8 mouse cellular contexts compared by ENCODE assay signal in the genomic region with DNA sequence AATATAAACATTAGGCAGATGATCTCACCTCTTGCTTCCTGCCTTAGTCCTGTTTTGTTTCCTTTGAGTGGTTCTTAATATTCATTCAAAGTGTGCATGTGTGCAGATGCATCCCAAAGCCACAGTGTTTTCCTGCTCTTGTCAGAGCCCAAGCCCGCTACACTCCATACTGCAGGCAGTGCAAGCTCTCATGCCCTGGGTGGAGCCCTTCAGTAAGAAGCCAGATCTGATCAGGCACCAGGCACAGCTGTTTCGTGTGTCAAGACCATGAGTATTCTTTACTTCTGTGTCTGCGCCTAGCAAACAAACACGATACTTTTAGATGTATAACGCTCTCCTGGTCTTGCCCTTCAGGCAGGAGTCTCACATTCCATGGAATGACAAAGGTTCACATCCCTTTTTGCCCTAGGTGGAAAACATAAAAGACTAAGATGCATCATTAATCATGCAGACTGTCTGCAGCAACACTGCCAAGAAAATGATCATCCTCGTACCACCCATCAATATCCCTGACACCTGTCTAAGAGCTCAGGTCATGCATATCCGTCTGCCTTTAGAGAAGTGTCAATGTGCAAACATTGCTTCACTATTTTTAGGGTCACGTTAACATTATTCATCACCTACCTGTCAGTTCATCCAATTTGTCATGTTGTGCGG.
DNase-seq lines count a peak whose midpoint lies in the region; ATAC-seq lines count a peak whose summit lies in the region.

No protein-coding gene starts in this region.

- no peaks in the 10 kb centered on the region for H3K36me3 ChIP-seq in midbrain, embryonic 13.5 days
- no peaks in the 10 kb centered on the region for H3K36me3 ChIP-seq in midbrain, embryonic 10.5 days

- H3K27ac ChIP-seq in midbrain, embryonic 13.5 days = 0 out of 2 replicates have a peak overlapping the region, but pooled peaks have one; percentile 47
- H3K27ac ChIP-seq in midbrain, embryonic 10.5 days (replicated peaks) = no peak overlapping the region

- peak; percentile 10 for DNase-seq in cerebellum, adult 11 months
- no peak for DNase-seq in cerebellum, adult 9-11 months
- no peak for DNase-seq in midbrain, embryonic 10.5 days (ENCODE audit: low spot score)
- DNase-seq in kidney, postnatal 4 days = peak; percentile 15 to 35
- DNase-seq in ovary, postnatal 14 days (ENCODE audit: low spot score) = no peak
- no peak for DNase-seq in MN1 (ENCODE audit: low spot score)
- no peak for DNase-seq in spleen, adult 12 weeks (ENCODE audit: low spot score)

- H3K9ac ChIP-seq in midbrain, embryonic 13.5 days (replicated peaks) = no peak overlapping the region

- H3K27me3 ChIP-seq in midbrain, embryonic 13.5 days = no peaks in the 10 kb centered on the region; the same call in 1 of the 2 replicates
- no peaks in the 10 kb centered on the region for H3K27me3 ChIP-seq in midbrain, embryonic 10.5 days (ENCODE audit: low read depth, poor library complexity, severe bottlenecking)

- H3K4me3 ChIP-seq in midbrain, embryonic 13.5 days (replicated peaks) = no peak overlapping the region
- no peak overlapping the region for H3K4me3 ChIP-seq in midbrain, embryonic 10.5 days

- H3K9me3 ChIP-seq in midbrain, embryonic 13.5 days = no peaks in the 10 kb centered on the region
- H3K9me3 ChIP-seq in midbrain, embryonic 10.5 days (replicated peaks) = no peaks in the 10 kb centered on the region

- peaks cover 7% of the 10 kb centered on the region for H3K4me1 ChIP-seq in midbrain, embryonic 13.5 days (replicated peaks)
- H3K4me1 ChIP-seq in midbrain, embryonic 10.5 days = peaks cover 24% of the 10 kb centered on the region

- WGBS in midbrain, embryonic 13.5 days = 66% methylated on average over 9 of the region's 9 CpGs
- WGBS in midbrain, embryonic 10.5 days = 79% methylated on average over 9 of the region's 9 CpGs

- H3K4me2 ChIP-seq in midbrain, embryonic 13.5 days (replicated peaks) = no peak overlapping the region

- ATAC-seq in midbrain, embryonic 13.5 days = no peak

Comparison
In these comparisons a context has a peak if more than half of its experiments do, and no peak if none do; other contexts are left out.
1. DNase-seq: peak in cerebellum, adult 11 months (single experiment) and kidney, postnatal 4 days (2 of 2); none in cerebellum, adult 9-11 months (single experiment), midbrain, embryonic 10.5 days (single experiment), ovary, postnatal 14 days (single experiment), MN1 (single experiment) and spleen, adult 12 weeks (single experiment).